Mouse (Mus musculus) liver, adult 2 months (tissue): Measurements from ENCODE around the gene Art3.

Experiments used
- CTCF ChIP-seq: fragments of 200-500 bp; IDR thresholded peaks from 2 replicates; pipeline ENCODE4 v1.5.1; 2011; ENCODE audit warnings: low read depth, low read length, control low read depth
- POLR2A ChIP-seq: fragments of 200-500 bp; IDR thresholded peaks from 2 replicates; pipeline ENCODE4 v1.6.1; 2011; ENCODE audit warnings: low read length, control low read depth; ENCODE audit not compliant: insufficient read depth; ENCODE audit errors: extremely low read depth

DNA sequence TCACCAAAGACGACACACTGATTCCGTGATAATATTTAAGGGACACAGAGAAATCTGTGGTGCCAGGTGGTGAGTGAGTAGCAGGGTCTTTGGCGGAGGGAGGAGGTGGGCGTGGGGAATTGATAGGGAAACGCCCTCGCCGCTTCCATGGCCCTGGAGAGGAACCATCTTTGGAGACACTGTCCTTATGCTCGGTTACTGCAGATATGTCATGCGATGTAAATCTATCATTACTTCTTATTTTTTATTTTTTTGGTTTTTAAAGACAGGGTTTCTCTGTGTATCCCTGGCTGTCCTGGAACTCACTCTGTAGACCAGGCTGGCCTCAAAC is 50.7 kb downstream of the Art3 start:
- TF ChIP-seq CTCF (no peak), POLR2A (no peak)
